Mouse (Mus musculus) limb, embryonic 12.5 days (tissue): ENCODE results near the gene Phospho1. TPM values are rescaled to one million over a fixed set of nuclear protein-coding genes. Genes with fewer than 3 reads are reported as not detected.

ENCODE experiments used
- ATAC-seq: fragments of 200-750 bp; cut with Nextera tagmentation; 2 replicates; pipeline ENCODE4 v1.8.0; 2017; ENCODE audit warnings: low read depth, moderate TSS enrichment; ENCODE audit not compliant: insufficient number of reproducible peaks, insufficient read depth, low FRiP score, low TSS enrichment
- H3K27ac ChIP-seq: fragments of 300-500 bp; sonication (generic); 2 replicates; pipeline ENCODE4 v1.5.1; 2016; ENCODE audit warnings: mild to moderate bottlenecking, moderate library complexity
- H3K27me3 ChIP-seq: fragments of 300-500 bp; sonication (generic); 2 replicates; pipeline ENCODE4 v1.6.1; 2016; ENCODE audit warnings: mild to moderate bottlenecking, moderate library complexity
- H3K36me3 ChIP-seq: fragments of 300-500 bp; sonication (generic); 2 replicates; pipeline ENCODE4 v1.6.1; 2016; ENCODE audit warnings: mild to moderate bottlenecking, moderate library complexity
- H3K4me1 ChIP-seq: fragments of 300-500 bp; sonication (generic); replicated peaks from 2 replicates; pipeline ENCODE4 v1.6.1; 2016
- H3K4me2 ChIP-seq: fragments of 300-500 bp; sonication (generic); 2 replicates; pipeline ENCODE4 v1.6.1; 2016; ENCODE audit warnings: mild to moderate bottlenecking, moderate library complexity
- H3K4me3 ChIP-seq: fragments of 300-500 bp; sonication (generic); replicated peaks from 2 replicates; pipeline ENCODE4 v1.5.1; 2016; ENCODE audit warnings: mild to moderate bottlenecking
- H3K9ac ChIP-seq: fragments of 300-500 bp; sonication (generic); replicated peaks from 2 replicates; pipeline ENCODE4 v1.6.1; 2016; ENCODE audit warnings: mild to moderate bottlenecking, moderate library complexity
- H3K9me3 ChIP-seq: fragments of 300-500 bp; sonication (generic); 2 replicates; pipeline ENCODE4 v1.6.1; 2016; ENCODE audit warnings: mild to moderate bottlenecking, moderate library complexity
- WGBS: fragments of 180-500 bp; shearing (Covaris S2); methylation state at CpG from one replicate; pipeline ENCODE4 v1.1.7; 2016; 5-methylcytosine and 5-hydroxymethylcytosine counted together
- polyA plus RNA-seq: library from polyadenylated mRNA; unstranded; fragments of >200 nt; fragmentation: Nextera tagmentation; extraction: Ambion mirVana; gene quantifications from 2 replicates; pipeline ENCODE4 v1.2.1, GENCODE M21; 2016

Phospho1 gene
- polyA plus RNA-seq, 1 experiment from 2014 or later, result not detected

GRCm38 (mm10) chr11:95834742-95835710, 10.7 kb downstream of the Phospho1 start:
- H3K27me3 ChIP-seq, result peaks cover 89% of the 10 kb centered on the region
- no peak overlapping the region for H3K4me3 ChIP-seq
- H3K9ac ChIP-seq, result no peak overlapping the region
- no peak for ATAC-seq
- no peaks in the 10 kb centered on the region for H3K9me3 ChIP-seq
- no peak overlapping the region for H3K27ac ChIP-seq
- peaks cover 61% of the 10 kb centered on the region for H3K4me1 ChIP-seq
- peak overlapping the region; percentile 35; the same call in 1 of the 2 replicates for H3K4me2 ChIP-seq
- H3K36me3 ChIP-seq, result no peaks in the 10 kb centered on the region
- WGBS, result 21% methylated on average over 15 of the region's 15 CpGs

- peaks cover 53% of the 10 kb centered on the region for H3K4me1 ChIP-seq
These were observed 11.5 kb downstream of the Phospho1 start for GRCm38 (mm10) chr11:95835832-95836231.

GRCm38 (mm10) chr11:95836433-95836832, 12.1 kb downstream of the Phospho1 start:
- H3K27me3 ChIP-seq, result peaks cover 86% of the 10 kb centered on the region
- H3K27ac ChIP-seq, result no peak overlapping the region
- peaks cover 47% of the 10 kb centered on the region for H3K4me1 ChIP-seq
- 47% methylated on average over 6 of the region's 6 CpGs for WGBS
- no peaks in the 10 kb centered on the region for H3K9me3 ChIP-seq
- H3K9ac ChIP-seq, result no peak overlapping the region
- H3K4me2 ChIP-seq, result no peak overlapping the region
- no peak overlapping the region for H3K4me3 ChIP-seq
- no peak for ATAC-seq
- no peaks in the 10 kb centered on the region for H3K36me3 ChIP-seq

More at GRCm38 (mm10) chr11:95835832-95836231, 11.5 kb downstream of the Phospho1 start:
- Histone ChIP-seq H3K9me3 (no peaks in the 10 kb centered on the region), H3K9ac (no peak overlapping the region), H3K27ac (no peak overlapping the region), H3K36me3 (no peaks in the 10 kb centered on the region), H3K4me3 (no peak overlapping the region), H3K4me2 (no peak overlapping the region), H3K27me3 (peaks cover 86% of the 10 kb centered on the region)
- 29% methylated on average over 6 of the region's 6 CpGs for WGBS
- ATAC-seq, result no peak

GRCm38 (mm10) chr11:95837059-95837458, 12.8 kb downstream of the Phospho1 start, which contains the start of gene Gngt2:
Gene Gngt2, plus strand, starts transcription at chr11:95837216.
- 70% methylated on average over 10 of the region's 10 CpGs for WGBS
- Histone ChIP-seq H3K36me3 (no peaks in the 10 kb centered on the region), H3K9me3 (no peaks in the 10 kb centered on the region), H3K4me3 (no peak within 1 kb of the TSS), H3K9ac (no peak within 1 kb of the TSS), H3K4me1 (peaks cover 47% of the 10 kb centered on the region), H3K27ac (no peak within 1 kb of the TSS), H3K4me2 (0 out of 2 replicates have a peak within 1 kb of the TSS, but pooled peaks have one; percentile 1), H3K27me3 (peaks cover 86% of the 10 kb centered on the region)
- no peak for ATAC-seq

GRCm38 (mm10) chr11:95838598-95838997, 14.3 kb downstream of the Phospho1 start:
- WGBS, result 80% methylated on average over 4 of the region's 4 CpGs
- peaks cover 50% of the 10 kb centered on the region for H3K4me1 ChIP-seq
- H3K36me3 ChIP-seq, result no peaks in the 10 kb centered on the region
- H3K27me3 ChIP-seq, result peaks cover 74% of the 10 kb centered on the region
- H3K9ac ChIP-seq, result no peak overlapping the region
- H3K4me2 ChIP-seq, result no peak overlapping the region
- no peaks in the 10 kb centered on the region for H3K9me3 ChIP-seq
- H3K4me3 ChIP-seq, result no peak overlapping the region
- no peak for ATAC-seq
- H3K27ac ChIP-seq, result no peak overlapping the region

- WGBS, result 67% methylated on average over 8 of the region's 8 CpGs
- Histone ChIP-seq H3K4me3 (no peak overlapping the region), H3K36me3 (no peaks in the 10 kb centered on the region), H3K9ac (no peak overlapping the region), H3K4me2 (no peak overlapping the region), H3K27me3 (peaks cover 68% of the 10 kb centered on the region), H3K4me1 (peaks cover 44% of the 10 kb centered on the region), H3K9me3 (no peaks in the 10 kb centered on the region), H3K27ac (no peak overlapping the region)
- ATAC-seq, result no peak
These were observed 14.9 kb downstream of the Phospho1 start for GRCm38 (mm10) chr11:95838999-95839868.

GRCm38 (mm10) chr11:95840694-95841497, 16.6 kb downstream of the Phospho1 start:
- Histone ChIP-seq H3K9me3 (no peaks in the 10 kb centered on the region), H3K9ac (no peak overlapping the region), H3K36me3 (no peaks in the 10 kb centered on the region), H3K27me3 (peaks cover 52% of the 10 kb centered on the region), H3K4me1 (peaks cover 28% of the 10 kb centered on the region), H3K4me3 (no peak overlapping the region), H3K27ac (no peak overlapping the region), H3K4me2 (peak overlapping the region; percentile 44; the same call in 1 of the 2 replicates)
- ATAC-seq, result no peak
- 76% methylated on average over 5 of the region's 5 CpGs for WGBS

GRCm38 (mm10) chr11:95841498-95841830, 17.2 kb downstream of the Phospho1 start:
- H3K9me3 ChIP-seq, result no peaks in the 10 kb centered on the region
- 0 out of 2 replicates have a peak overlapping the region, but pooled peaks have one; percentile 4 for H3K9ac ChIP-seq
- H3K27me3 ChIP-seq, result peaks cover 46% of the 10 kb centered on the region
- H3K4me1 ChIP-seq, result peaks cover 23% of the 10 kb centered on the region
- WGBS, result 65% methylated on average over 10 of the region's 10 CpGs
- no peaks in the 10 kb centered on the region for H3K36me3 ChIP-seq
- 0 out of 2 replicates have a peak overlapping the region, but pooled peaks have one; percentile 1 for H3K27ac ChIP-seq
- peak overlapping the region; percentile 44 for H3K4me2 ChIP-seq
- peak overlapping the region; percentile 17; the same call in 1 of the 2 replicates for H3K4me3 ChIP-seq
- no peak for ATAC-seq

GRCm38 (mm10) chr11:95842074-95842681, 17.9 kb downstream of the Phospho1 start, which contains the start of gene Abi3:
Gene Abi3, minus strand, starts transcription at chr11:95842476.
- Histone ChIP-seq H3K27ac (0 out of 2 replicates have a peak within 1 kb of the TSS, but pooled peaks have one; percentile 1), H3K9ac (0 out of 2 replicates have a peak within 1 kb of the TSS, but pooled peaks have one; percentile 12), H3K4me3 (peak within 1 kb of the TSS; percentile 17), H3K9me3 (no peaks in the 10 kb centered on the region), H3K36me3 (no peaks in the 10 kb centered on the region), H3K4me2 (peak within 1 kb of the TSS; percentile 44), H3K27me3 (peaks cover 39% of the 10 kb centered on the region), H3K4me1 (peaks cover 15% of the 10 kb centered on the region)
- 13% methylated on average over 11 of the region's 11 CpGs for WGBS
- ATAC-seq, result no peak

- Histone ChIP-seq H3K36me3 (no peaks in the 10 kb centered on the region), H3K4me3 (no peak overlapping the region), H3K9ac (no peak overlapping the region), H3K27me3 (peaks cover 32% of the 10 kb centered on the region), H3K27ac (no peak overlapping the region), H3K4me1 (peaks cover 11% of the 10 kb centered on the region), H3K9me3 (no peaks in the 10 kb centered on the region), H3K4me2 (no peak overlapping the region)
- no peak for ATAC-seq
- WGBS, result 65% methylated on average over 5 of the region's 5 CpGs
These were observed 18.7 kb downstream of the Phospho1 start for GRCm38 (mm10) chr11:95842953-95843352.
